Mouse (Mus musculus) left cerebral cortex, postnatal 25 days (tissue): ENCODE results near the gene Tnp1. TPM values are rescaled to one million over a fixed set of nuclear protein-coding genes. Genes with fewer than 3 reads are reported as not detected.

Experiments
- total RNA-seq, 2 experiments: library from RNA; stranded (reverse); gene quantifications; 2 replicates each; pipeline ENCODE4 v1.2.3; 2021

The Tnp1 gene
- total RNA-seq, 2 experiments from 2014 or later: not detected

Other genes with a start within 250 kb of the Tnp1 start
- gene Igfbp2, start 191.4 kb downstream of the Tnp1 start, total RNA-seq: 10 to 100 TPM; 82.3 to 88.2 TPM
- gene Igfbp5, start 141.0 kb downstream of the Tnp1 start, total RNA-seq: 10 to 100 TPM; 45.6 to 55.1 TPM